9 mouse cellular contexts compared by ENCODE assay signal in genomic region chr2:68430493-68430892, GRCm38 (mm10). TPM values are rescaled to one million over a fixed set of nuclear protein-coding genes. Genes with fewer than 3 reads are reported as not detected.
A peak's percentile ranks its signal among the peaks of the same experiment; 100 is the strongest.
DNase-seq lines count a peak whose midpoint lies in the region; ATAC-seq and TF ChIP-seq lines count a peak whose summit lies in the region.
"Had no signal": no experiment of that assay in that cellular context is flagged by ENCODE, and none has a peak within 500 bp of the region (broad histone marks: within the 10 kb centered on the region; RNA-seq: fewer than 3 reads in every experiment).

No protein-coding gene starts in this region.

- DNase-seq in Patski (ENCODE audit: low read depth, low spot score): no peak
- DNase-seq in heart, postnatal 0 days (ENCODE audit: low spot score): peak; percentile 70
- peak; percentile 63 for DNase-seq in natural killer cell, adult 2 months (ENCODE audit: low spot score in 2 of 2)
- no peak for DNase-seq in gastrocnemius, postnatal 36 days
- no peak for DNase-seq in urinary bladder, adult 18-20 months (ENCODE audit: low spot score in 2 of 2)
- no peak for DNase-seq in hindbrain, embryonic 10.5 days (ENCODE audit: low spot score)

- WGBS in intestine, embryonic 16.5 days: 70% methylated on average over 5 of the region's 5 CpGs
- 79% methylated on average over 5 of the region's 5 CpGs for WGBS in intestine, embryonic 15.5 days
- 35% methylated on average over 5 of the region's 5 CpGs for WGBS in heart, postnatal 0 days
- 85% methylated on average over 5 of the region's 5 CpGs for WGBS in hindbrain, embryonic 10.5 days

- H3K4me1 ChIP-seq in intestine, embryonic 16.5 days (ENCODE audit: control insufficient read depth, insufficient read depth, low read length): peaks cover 17% of the 10 kb centered on the region
- peaks cover 7% of the 10 kb centered on the region; the same call in 1 of the 2 replicates for H3K4me1 ChIP-seq in intestine, embryonic 15.5 days (replicated peaks)
- H3K4me1 ChIP-seq in heart, postnatal 0 days (ENCODE audit: control insufficient read depth, insufficient read depth): peaks cover 76% of the 10 kb centered on the region
- peaks cover 31% of the 10 kb centered on the region for H3K4me1 ChIP-seq in hindbrain, embryonic 10.5 days (replicated peaks)

- H3K4me3 ChIP-seq in intestine, embryonic 16.5 days (ENCODE audit: low read length): no peak overlapping the region
- no peak overlapping the region for H3K4me3 ChIP-seq in intestine, embryonic 15.5 days (replicated peaks)
- no peak overlapping the region for H3K4me3 ChIP-seq in heart, postnatal 0 days (ENCODE audit: low read depth, low read length)
- no peak overlapping the region for H3K4me3 ChIP-seq in hindbrain, embryonic 10.5 days
- H3K4me3 ChIP-seq: hindbrain, embryonic 12.5 days had no signal

- H3K36me3 ChIP-seq in intestine, embryonic 16.5 days (ENCODE audit: control insufficient read depth, insufficient read depth, low read length): no peaks in the 10 kb centered on the region
- H3K36me3 ChIP-seq in intestine, embryonic 15.5 days: no peaks in the 10 kb centered on the region
- peaks cover 4% of the 10 kb centered on the region; the same call in 1 of the 2 replicates for H3K36me3 ChIP-seq in heart, postnatal 0 days (replicated peaks; ENCODE audit: control insufficient read depth, insufficient read depth, low read length)
- H3K36me3 ChIP-seq in hindbrain, embryonic 10.5 days: peaks cover 3% of the 10 kb centered on the region; the same call in 1 of the 2 replicates
- H3K36me3 ChIP-seq: hindbrain, embryonic 12.5 days had no signal

- peak; percentile 39; the same call in 1 of the 2 replicates for ATAC-seq in intestine, embryonic 16.5 days
- no peak; the same call in 1 of the 2 replicates for ATAC-seq in intestine, embryonic 15.5 days
- ATAC-seq in Patski: no peak
- peak; percentile 66 for ATAC-seq in heart, postnatal 0 days (ENCODE audit: insufficient read depth, low read depth)

- intact Hi-C loops in gastrocnemius, postnatal 36 days (cut with DNase I): loop anchor here (10.0 kb wide), 1 partner anchor 1756 kb away; no protein-coding TSS in a partner anchor

- in situ Hi-C loops in Patski (cut with MboI; ENCODE audit: low pct_unique_long_range_greater_than_20kb): no loop called here

- no peak for TF ChIP-seq EP300 in heart, postnatal 0 days (IDR thresholded peaks at IDR 0.05; ENCODE audit: low read depth)

- CTCF ChIA-PET in Patski (lab: Charles Lee): no interaction called here

- H3K27ac ChIP-seq in intestine, embryonic 16.5 days (ENCODE audit: low read length): no peak overlapping the region
- no peak overlapping the region for H3K27ac ChIP-seq in intestine, embryonic 15.5 days
- H3K27ac ChIP-seq in heart, postnatal 0 days (ENCODE audit: low read depth): peak overlapping the region; percentile 98
- no peak overlapping the region for H3K27ac ChIP-seq in hindbrain, embryonic 10.5 days
- H3K27ac ChIP-seq: hindbrain, embryonic 12.5 days had no signal

- POLR2A ChIA-PET in Patski (lab: Charles Lee): no interaction called here

- no peaks in the 10 kb centered on the region for H3K9me3 ChIP-seq in intestine, embryonic 16.5 days (ENCODE audit: control insufficient read depth, low read length)
- no peaks in the 10 kb centered on the region for H3K9me3 ChIP-seq in intestine, embryonic 15.5 days
- no peaks in the 10 kb centered on the region for H3K9me3 ChIP-seq in heart, postnatal 0 days (replicated peaks; ENCODE audit: control insufficient read depth, low read length)
- no peaks in the 10 kb centered on the region for H3K9me3 ChIP-seq in hindbrain, embryonic 10.5 days
- H3K9me3 ChIP-seq: hindbrain, embryonic 12.5 days had no signal

- no peaks in the 10 kb centered on the region for H3K27me3 ChIP-seq in intestine, embryonic 16.5 days (replicated peaks; ENCODE audit: control insufficient read depth, insufficient read depth, low read length)
- no peaks in the 10 kb centered on the region for H3K27me3 ChIP-seq in intestine, embryonic 15.5 days (replicated peaks)
- no peaks in the 10 kb centered on the region for H3K27me3 ChIP-seq in Patski
- H3K27me3 ChIP-seq in heart, postnatal 0 days (ENCODE audit: control insufficient read depth, insufficient read depth, low read length): no peaks in the 10 kb centered on the region
- H3K27me3 ChIP-seq in hindbrain, embryonic 10.5 days (ENCODE audit: insufficient read depth, poor library complexity, severe bottlenecking): no peaks in the 10 kb centered on the region
- H3K27me3 ChIP-seq: hindbrain, embryonic 12.5 days had no signal

- peak; percentile 46 for TF ChIP-seq CTCF in Patski (IDR thresholded peaks at IDR 0.05)
- TF ChIP-seq CTCF in heart, postnatal 0 days (IDR thresholded peaks at IDR 0.05; ENCODE audit: low read depth): peak; percentile 68

- no peak overlapping the region for H3K9ac ChIP-seq in intestine, embryonic 16.5 days (ENCODE audit: low read depth, low read length)
- no peak overlapping the region for H3K9ac ChIP-seq in intestine, embryonic 15.5 days
- no peak overlapping the region; the same call in 1 of the 2 replicates for H3K9ac ChIP-seq in heart, postnatal 0 days (replicated peaks; ENCODE audit: low read depth, low read length)
- H3K9ac ChIP-seq: hindbrain, embryonic 12.5 days had no signal

- no peak overlapping the region for H3K4me2 ChIP-seq in intestine, embryonic 16.5 days (ENCODE audit: low read depth, low read length)
- H3K4me2 ChIP-seq in intestine, embryonic 15.5 days (replicated peaks): no peak overlapping the region
- H3K4me2 ChIP-seq in heart, postnatal 0 days (ENCODE audit: low read depth, low read length): peak overlapping the region; percentile 35
- H3K4me2 ChIP-seq: hindbrain, embryonic 12.5 days had no signal

RNA-seq across cellular contexts. Expression of gene Stk39, which starts 41.6 kb away (rescaled TPM):
- 4.5 and 5.9 TPM in 2 replicates for polyA plus RNA-seq in intestine, embryonic 16.5 days (2015; fragmentation: Nextera tagmentation; extraction: Ambion mirVana)
- polyA plus RNA-seq in intestine, embryonic 15.5 days (2015; fragmentation: Nextera tagmentation; extraction: Ambion mirVana): 14.2 and 14.5 TPM in 2 replicates
- 53.1 TPM for polyA plus RNA-seq in Patski (2021)
- 81.8 and 84.5 TPM in 2 replicates for total RNA-seq in heart, postnatal 0 days (2014; rRNA removed; ENCODE audit: low replicate concordance)
- polyA plus RNA-seq in heart, postnatal 0 days (2015; fragmentation: Nextera tagmentation; extraction: Ambion mirVana): 83.9 and 93.2 TPM in 2 replicates
- total RNA-seq in gastrocnemius, postnatal 36 days (2021): 1 to 10 TPM; 2.5 to 3.8 TPM
- polyA plus RNA-seq in hindbrain, embryonic 10.5 days (2016; fragmentation: Nextera tagmentation; extraction: Ambion mirVana): 34.8 and 37.3 TPM in 2 replicates

Comparison
In these comparisons a context has a peak if more than half of its experiments do, and no peak if none do; other contexts are left out.
1. ATAC-seq: peak in intestine, embryonic 16.5 days (single experiment) and heart, postnatal 0 days (single experiment); none in intestine, embryonic 15.5 days (single experiment) and Patski (single experiment).
2. DNase-seq: peak in heart, postnatal 0 days (single experiment) and natural killer cell, adult 2 months (2 of 2); none in Patski (single experiment), gastrocnemius, postnatal 36 days (0 of 2), urinary bladder, adult 18-20 months (0 of 2) and hindbrain, embryonic 10.5 days (single experiment).